Mouse (Mus musculus) testis, postnatal 10 days (tissue): Measurements from ENCODE around the gene Fhad1.

Experiments used
- DNase-seq: peaks from one replicate; pipeline ENCODE4 v3.0.0; 2021; ENCODE audit warnings: low spot score

Fhad1 gene

DNA sequence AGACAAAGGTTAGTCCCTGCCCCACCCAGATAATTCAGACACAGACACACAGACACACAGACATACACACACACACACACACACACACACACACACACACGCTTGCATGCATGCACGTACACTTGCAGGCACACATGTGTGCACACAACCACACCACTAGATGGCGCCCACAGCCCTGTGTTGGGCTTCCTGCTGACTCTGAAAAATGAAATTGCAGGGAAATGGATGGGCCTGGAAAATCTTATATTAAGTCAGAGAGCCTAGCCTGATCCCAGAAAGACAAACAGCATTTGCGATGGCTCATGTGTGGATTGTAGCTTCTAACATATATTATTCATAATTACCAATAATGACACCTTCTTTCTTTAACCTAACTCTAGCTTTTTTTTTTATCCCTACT, 38.7 kb downstream of the Fhad1 start:
- no peak for DNase-seq

DNA sequence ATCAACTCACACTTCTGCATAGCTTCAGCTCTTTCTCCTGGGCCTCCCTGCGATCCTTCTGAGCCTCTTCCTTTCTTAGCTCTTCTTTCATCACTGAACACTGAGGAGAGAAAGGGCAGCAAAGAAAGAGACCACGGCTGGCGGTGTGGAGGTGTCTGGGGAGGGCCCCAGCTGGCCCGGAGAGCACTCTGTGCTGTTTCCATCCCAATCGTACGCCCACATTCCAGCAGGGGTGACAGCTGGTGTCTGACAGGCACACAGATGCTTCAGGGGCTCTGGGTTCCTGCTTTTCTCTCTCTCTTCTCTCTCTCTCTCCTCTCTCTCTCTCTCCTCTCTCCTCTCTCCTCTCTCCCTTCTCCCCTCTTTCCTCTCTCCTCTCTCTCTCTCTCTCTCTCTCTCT, 50.3 kb downstream of the Fhad1 start:
- DNase-seq = no peak

DNA sequence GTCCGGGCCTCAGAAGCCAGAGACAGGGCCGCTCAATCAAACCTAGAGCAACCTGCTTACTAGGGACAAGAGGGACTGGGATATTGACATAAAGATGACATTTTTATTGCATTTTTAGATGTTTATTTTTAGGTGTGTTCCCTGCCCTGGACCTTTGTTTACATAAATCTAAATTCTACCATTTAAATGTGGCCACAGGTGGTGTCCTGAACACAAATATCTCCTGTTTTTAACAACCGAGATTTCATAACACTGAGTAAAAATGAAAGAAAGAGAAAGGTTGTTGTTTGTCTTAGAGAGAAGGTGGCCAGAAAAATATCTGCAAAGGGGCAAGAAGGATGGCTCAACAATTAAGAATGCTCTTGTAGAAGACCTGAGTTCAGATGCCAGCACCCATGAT, 51.0 kb downstream of the Fhad1 start:
- no peak for DNase-seq

DNA sequence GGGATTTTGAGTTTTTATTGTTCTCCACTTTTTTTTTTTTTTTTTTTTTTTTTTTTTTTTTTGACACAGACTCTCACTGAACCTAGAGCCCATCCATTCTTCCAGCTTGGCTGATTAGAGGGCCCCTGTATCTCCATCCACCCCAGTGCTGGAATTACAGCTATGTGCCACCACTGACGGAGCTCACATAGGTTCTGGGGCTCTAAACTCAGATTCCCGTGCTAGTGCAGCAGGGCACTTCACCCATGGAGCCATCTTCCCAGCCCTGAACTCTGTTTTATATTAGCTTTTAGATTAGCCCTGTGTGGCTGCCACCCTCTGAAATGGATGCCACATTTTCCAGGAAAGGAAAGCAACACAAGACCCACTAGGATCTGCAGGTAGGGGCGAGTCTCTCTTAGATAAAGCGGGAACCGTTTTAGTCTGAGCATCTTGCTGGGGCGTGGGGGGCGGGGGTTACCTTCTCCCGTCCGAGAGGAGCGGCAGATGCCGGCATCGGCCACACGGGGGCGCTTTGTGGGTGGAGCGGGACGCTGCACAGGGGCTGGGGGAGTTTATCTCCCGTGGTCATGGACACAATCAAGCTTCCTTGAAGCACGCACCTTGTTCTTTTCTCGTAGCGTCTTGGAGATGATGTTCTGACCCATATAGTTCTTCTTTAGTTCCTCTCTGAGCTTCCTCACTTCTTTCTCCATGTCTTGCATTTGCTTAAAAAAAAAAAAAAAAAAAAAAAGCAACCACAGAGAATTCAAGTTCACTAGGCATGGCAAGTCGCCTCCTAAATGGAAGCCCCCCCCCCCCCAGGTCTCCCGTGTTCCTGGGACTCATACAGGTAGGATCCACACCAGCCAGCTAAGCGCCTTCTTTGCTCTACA, 51.8 kb downstream of the Fhad1 start:
- DNase-seq = peak; percentile 91

DNA sequence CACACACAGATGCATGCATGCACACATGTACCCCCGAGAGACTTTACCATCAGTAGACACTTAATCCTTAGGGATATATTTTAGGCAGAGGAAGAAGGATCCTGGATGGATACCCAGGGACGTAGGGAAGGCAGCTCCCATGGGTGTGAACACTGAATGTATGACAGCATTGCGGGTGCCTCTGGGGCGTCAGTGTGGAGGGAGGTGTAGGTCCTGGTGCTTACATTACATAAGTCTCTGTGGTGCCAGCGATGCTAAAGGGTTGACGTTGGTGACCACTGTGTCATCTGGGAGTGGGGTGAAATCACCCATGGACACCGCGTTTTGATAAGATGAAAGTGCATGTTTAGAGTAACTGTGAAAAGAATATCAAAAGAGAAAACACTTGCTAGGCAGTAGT, 54.8 kb downstream of the Fhad1 start:
- DNase-seq = no peak

DNA sequence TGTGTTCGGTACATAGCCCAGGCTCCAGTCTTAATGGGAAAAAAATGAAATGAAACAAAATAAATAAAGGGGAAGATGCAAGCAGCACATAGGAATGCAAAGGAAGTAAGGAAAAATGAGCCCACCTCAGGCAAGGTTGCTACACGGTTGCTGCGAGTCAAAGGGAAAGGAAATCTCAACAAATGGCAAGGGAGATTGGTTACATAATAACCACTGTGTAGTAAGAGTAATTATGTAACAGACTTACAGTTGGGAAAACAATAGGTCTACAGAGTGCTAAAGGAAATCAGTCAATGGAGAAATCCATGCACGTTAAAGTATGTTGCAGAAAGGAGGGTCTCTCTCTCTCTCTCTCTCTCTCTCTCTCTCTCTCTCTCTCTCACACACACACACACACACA, 55.3 kb downstream of the Fhad1 start:
- DNase-seq = no peak

DNA sequence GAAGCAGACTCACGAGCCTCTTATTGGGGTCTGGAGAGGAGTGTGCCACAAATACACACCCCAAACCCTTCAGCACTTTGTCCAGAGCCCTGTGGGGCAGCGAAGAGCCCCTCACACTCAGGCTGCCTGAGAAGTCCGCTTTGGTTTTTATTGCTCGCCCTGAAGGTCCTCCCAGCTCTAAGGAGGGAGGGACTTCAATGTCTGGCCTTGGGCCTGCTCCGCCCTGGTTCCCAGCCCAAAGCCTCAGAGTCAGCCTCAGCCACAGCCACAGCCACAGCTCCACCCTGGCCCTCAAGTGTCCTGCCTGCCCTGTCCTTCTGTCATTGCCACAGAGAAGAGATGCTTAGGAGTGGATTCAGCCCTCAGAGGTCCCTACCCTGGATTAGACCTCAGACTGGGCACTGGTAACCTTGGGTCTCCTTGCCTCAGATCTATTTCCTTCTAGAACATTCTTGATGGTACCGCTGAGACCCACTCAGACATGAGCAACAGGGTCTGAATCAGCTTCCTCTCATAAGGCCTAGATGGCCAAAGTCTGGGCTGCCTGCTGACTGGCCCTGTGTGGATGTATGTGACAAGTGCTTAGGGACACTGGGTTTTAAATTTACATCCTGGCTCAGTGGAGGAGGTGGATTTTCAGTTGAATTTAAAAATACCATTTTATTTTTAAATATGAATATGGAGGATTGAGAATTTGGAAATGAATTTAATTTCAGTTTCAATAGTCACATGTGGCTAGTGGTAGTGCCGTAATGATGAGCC, 56.1 kb downstream of the Fhad1 start:
- peak; percentile 56 for DNase-seq

DNA sequence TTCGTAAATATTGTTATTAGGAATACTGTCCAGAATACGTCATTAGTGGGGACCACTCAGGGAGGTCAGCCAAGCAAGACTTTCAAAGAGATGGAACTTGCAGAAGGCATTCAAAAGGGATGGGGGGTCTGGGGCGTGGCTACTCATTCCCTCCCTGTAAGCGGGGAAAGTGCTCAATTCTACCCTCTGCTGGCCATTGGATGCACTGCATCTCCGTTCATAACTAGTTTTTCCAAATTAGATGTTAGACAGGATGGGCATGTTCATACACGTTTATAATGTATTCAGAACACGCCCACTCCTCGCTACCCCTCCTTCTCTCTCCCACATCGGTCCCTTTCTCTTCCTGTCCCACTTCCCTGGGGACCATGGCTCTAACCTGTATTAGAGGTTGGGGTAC, 56.7 kb downstream of the Fhad1 start:
- peak; percentile 92 for DNase-seq

DNA sequence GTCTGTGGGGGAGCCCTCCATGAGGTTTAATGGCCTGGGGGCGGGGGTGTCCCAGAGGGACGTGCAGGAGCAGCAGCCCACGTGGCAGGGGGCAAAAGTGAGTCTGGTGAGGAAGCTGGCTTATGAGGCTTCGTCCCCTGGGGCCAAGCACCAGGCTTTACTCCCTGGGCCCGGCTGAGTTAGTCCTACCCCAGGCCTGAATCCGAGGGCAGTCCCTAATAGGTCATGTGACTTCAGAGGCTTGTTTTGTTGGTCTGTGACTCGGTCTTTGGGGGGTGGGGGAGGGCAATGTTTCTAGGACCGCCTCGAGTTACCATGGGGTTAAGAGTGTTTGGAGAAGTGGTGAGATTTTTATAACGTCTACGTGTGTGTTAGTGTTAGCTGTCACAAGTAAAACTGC, 57.1 kb downstream of the Fhad1 start:
- DNase-seq = no peak

DNA sequence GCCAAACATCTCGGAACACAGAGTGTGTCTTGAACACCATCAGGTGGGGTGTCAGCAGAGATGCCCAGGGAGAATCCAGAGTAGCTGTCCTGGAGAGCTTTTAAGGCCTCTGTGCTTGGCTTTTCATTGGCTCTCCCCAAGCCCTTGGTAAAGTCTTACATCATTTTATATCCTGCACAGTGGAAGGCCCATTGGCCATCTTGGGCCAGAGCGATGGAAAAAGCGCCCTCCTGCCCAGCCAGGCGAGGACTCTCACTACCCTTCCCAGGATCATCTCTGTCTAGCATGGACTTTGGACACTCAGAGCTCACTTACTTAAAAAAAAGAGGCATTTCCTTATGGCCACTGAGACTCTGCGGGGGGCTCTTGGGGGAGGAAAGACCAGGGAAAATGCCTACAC, 58.0 kb downstream of the Fhad1 start:
- no peak for DNase-seq

DNA sequence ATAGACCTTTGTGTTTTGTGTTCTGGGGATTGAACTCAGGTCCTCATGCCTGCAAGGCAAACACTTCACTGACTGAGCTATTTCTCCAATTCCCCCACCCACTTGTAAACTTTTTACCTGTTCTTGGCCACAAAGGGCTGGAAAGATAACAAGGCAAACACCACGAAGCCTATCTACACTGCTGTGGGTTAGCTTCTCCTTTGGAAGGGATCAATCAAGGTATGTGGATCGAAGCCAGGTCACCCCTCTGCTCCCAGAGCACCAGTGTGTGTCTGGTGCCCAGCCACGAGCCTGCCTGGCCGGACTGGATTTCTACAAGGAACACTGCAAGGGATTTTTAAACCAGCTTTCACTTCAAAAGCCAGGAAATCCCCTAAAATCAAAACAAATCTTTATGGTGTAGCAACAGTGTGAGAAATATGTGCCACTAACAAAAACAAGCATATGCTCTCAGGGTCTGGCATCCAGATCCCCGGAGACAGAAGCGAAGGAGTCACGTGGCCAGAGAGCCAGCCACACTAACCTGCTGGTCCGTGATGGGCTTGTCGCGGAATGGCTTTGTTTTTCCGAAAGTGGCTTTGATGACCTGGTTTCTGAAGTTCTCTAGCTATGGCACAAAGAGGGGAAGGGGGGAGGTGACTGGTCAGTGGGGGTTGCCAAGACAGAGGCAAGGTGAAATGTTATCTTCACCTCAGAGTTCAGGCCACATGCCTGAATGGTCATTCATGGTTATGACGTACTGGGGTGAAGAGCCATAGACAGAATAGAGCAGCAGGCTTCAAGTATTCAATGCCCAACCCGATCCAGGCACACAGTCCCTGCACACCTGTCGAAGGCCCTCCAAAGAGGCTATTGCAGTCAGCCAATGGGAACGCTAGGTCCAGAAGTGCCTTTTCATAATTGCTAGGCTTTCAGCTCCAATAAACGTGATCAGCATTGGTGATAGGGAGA, 59.8 kb downstream of the Fhad1 start:
- no peak for DNase-seq

DNA sequence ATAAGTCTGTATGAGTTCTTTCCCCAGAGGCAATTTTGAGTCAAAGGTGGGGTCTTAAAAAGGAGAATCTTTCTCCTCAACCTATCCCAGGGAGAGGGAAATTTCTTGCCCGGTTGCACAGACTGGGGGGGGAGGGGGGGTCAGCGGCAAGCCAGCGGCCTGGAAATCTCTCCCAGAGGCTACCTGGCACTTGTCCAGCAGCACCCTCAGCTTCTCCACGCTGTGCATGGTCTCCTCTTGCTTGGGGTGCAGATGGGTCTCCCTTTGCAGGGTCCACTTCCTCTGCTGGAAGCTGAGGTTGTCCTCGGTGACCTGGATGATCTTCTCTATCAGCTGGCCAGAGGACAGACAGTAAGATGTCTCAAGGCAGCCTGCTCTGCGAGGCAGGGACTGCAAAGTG, 61.0 kb downstream of the Fhad1 start:
- DNase-seq = peak; percentile 66

DNA sequence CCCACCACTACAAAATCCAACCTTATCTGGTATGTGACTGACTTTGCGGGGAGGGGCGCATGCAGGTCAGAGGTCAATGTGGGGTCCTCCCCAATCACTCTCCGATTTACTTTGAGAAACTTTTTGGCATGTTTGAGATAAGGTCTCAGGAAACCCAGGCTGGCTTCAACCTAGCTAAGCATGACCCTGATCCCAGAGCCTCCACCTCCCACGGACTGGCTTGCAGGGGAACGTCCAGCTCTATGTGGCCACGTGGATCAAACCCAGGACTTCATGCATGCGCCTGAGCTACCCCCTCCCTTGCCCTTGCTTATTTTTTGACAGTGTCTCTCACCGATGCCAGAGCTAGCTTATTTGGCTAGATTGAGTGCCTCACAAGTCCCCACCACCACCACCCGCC, 61.6 kb downstream of the Fhad1 start:
- no peak for DNase-seq

DNA sequence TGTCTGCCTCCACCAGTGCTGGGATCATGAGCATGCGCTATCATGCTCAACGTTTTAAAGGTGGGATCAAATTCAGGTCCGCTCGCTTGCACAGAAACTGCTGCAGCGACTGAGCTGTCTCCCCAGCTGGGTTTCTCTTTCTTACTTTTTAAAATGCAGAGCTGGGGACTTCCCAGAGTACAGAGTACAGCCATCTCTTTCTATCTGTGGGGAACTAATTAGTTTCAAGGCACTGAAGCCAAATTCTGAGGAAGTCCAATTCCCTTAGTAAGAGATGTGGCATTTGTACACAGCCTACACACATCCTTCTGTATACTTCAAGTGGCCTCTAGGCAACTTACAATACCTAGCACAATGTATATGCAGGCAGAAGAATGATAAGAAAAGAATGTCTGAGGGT, 62.1 kb downstream of the Fhad1 start:
- no peak for DNase-seq

DNA sequence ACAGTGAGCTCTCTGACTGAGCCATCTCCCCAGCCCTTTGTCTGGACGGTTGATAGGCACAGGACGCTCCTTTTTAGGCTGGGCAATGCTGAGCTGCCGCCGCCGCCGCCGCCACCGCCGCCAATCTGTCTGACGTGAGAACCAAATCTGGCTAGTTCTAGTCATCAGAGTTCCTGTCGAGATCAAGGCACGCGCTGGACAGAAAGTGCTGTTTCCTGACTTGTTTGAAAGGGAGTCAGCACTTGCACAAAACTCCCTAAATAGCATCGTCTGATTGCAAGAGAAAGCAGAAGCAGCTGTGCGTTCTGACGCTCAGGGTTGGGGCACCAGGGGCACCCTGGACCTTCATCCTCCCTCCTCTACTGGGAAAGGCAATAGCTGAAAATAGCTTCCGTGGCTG, 62.8 kb downstream of the Fhad1 start:
- no peak for DNase-seq

DNA sequence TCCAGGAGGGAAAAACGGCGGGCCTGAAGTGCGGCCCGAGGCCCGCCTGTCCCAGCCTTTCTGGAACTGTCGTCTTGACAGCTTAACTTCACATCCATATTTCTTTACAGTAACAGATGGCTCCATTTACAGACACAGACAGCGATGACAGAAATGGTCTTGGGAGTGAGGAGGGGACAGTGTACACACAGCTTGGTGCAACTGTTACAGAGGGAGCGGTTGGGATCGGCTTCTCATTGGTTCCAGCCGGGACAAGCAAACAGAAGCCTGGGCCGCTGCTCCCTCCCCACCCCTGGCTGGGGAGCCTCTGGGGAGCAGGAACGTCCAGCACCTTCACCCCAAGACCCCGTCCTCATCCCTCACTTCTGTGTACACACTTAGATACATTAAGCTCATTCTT, 65.4 kb downstream of the Fhad1 start:
- DNase-seq = no peak

DNA sequence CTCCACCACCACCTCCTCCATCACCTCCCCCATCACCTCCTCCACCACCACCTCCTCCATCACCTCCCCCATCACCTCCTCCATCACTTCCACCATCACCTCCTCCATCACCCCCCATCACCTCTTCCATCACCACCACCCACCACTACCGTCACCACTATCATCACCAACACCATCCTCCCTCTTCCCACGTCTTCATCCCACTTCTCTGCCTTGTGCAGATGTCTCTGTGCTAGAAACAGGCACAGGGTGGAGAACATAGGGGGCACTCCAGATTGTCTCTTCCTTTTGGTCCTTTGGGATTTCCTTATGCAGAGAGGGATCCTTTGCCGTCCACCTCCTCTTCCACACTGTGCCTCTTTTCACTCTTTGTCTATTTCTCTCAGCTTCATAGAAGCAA, 66.1 kb downstream of the Fhad1 start:
- no peak for DNase-seq

DNA sequence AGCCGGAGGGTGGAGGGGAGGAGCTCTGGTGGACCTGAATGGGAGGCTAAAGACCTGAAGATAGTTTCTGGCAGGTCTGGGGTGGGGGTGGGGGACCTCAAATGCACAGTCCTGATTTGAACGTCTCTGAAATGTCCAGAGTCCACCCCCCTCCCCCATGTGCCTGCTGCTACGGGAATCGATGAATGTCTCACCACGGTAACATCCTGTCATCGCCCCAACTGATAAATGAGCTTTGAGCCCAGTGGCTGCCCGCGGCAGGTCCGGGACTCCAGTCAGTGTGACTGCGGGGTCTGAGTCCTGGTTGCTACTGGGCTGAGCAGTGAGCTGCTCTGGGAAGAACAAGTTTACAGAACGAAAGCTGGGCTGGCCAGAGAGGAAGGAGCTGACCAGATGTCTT, 72.5 kb downstream of the Fhad1 start:
- DNase-seq = no peak

DNA sequence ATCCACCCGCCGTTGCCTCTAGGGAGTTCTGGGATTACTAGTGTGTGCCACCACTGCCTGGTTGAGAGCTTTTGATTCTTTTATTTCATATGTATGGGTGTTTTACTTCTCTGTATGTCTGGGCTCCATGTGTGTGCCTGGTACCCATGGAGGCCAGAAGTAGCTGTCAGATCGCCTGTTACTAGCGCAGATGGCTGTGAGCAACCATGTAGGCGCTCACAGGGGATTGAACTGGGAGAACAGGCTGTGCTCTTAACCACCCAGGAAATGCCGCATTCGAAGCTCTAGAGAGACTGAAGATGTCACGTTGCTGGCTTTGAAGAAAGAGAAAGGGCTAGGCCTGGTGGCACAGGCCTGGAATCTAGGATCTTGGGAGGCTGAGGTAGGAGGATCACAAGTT, 73.6 kb downstream of the Fhad1 start:
- no peak for DNase-seq

DNA sequence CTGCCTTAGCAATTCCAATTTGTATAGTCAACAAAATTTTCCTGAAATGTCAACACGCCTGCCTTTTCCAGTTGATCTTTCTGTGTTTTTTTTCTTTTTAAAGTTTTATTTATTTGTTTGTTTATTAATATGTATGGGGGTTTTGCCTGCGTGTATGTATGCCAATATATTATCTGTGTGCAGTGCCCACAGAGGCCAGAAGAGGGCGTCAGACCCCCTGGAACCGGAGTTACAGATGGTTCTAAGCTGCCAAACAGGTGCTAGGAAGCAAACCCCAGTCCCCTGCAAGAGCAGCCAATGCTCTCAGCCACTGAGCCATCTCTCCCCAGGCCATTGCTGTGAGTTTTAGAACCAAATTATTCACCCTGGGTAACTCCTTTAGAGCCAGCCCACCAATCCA, 76.3 kb downstream of the Fhad1 start:
- no peak for DNase-seq

DNA sequence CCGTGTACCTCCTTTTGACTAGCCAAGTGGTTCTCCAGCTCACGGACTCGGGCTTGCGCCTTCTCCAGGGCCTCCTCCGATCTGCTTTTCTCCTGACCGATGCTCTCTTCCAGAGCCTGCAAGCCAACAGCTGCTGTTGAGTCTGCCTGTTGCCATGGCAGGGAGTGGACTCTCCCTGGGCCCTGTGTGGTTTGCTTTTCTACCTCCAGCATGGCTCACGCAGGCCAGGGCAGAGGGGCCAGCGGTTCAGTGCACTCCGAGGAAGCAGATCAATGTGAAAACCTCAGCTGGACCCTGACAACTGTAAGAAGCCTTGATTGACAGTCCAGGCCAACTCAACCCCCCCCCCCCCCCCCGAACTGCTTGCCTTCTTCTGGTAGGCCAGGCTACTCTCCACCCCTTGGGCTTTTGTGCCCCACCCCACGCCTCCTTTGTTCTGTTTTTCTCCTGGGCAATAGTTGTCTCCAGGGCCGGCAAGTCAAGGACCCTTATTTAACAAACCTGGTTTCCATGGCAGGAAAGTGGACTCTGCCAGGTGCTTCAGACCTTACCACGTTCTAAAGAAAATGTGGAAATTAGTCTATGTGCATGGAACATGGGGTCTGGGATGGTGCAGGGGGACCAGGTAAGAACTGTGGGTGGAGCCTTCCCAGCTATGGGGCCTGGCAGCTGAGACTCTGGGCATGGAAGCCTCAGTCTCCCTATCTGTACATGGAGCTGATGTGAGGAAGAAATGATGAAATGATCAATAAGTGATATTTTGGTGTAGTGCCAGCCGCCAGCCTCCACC, 81.9 kb downstream of the Fhad1 start:
- no peak for DNase-seq

DNA sequence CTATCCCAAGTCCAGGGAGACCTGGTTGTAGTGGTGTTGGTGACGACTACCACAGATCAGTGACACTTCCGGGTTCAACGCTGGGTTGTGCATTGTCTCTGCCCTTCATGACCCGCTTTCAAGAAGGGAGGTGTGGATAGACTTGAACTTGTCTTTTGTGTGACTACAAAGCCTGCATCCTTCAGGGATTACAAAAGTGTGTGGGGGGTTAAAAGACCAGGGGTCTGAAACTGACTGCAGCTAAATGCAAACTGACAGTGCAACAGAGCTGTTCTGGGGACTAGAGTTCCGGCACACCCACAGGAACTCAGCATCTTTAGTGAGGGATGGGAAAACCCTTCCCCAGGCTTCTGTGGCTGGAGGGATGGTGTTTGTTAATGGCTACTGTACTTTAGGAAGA, 83.4 kb downstream of the Fhad1 start:
- DNase-seq = no peak
